ENCODE assay signal across 8 mouse cellular contexts in genomic region chr11:97188643-97188955, GRCm38 (mm10). TPM values are rescaled to one million over a fixed set of nuclear protein-coding genes. Genes with fewer than 3 reads are reported as not detected.
A peak's percentile ranks its signal among the peaks of the same experiment; 100 is the strongest.
DNase-seq lines count a peak whose midpoint lies in the region; ATAC-seq and TF ChIP-seq lines count a peak whose summit lies in the region.

No protein-coding gene starts in this region.

- TF ChIP-seq POLR2A in testis, adult 2 months (IDR thresholded peaks at IDR 0.05; ENCODE audit: control insufficient read depth, low read depth, low read length), result no peak

- H3K9me3 ChIP-seq in liver, embryonic 12.5 days (replicated peaks), result no peaks in the 10 kb centered on the region

- no peak for DNase-seq in gastrocnemius, adult 2 months
- DNase-seq in gastrocnemius, postnatal 25 days, result no peak
- no peak for DNase-seq in testis, postnatal 14 days (ENCODE audit: low spot score)
- no peak for DNase-seq in adrenal gland, adult 8-10 months
- DNase-seq in adrenal gland, adult (ENCODE audit: inconsistent age in 2 of 2, low spot score in 1 of 2), result no peak
- DNase-seq in urinary bladder, postnatal 36 days (ENCODE audit: low spot score in 2 of 2), result no peak

- peak overlapping the region; percentile 98 for H3K4me2 ChIP-seq in liver, embryonic 12.5 days

- peak overlapping the region; percentile 90 for H3K9ac ChIP-seq in liver, embryonic 12.5 days

- WGBS in liver, embryonic 12.5 days (ENCODE audit: insufficient replicate concordance), result 1% methylated on average over 15 of the region's 15 CpGs

- TF ChIP-seq CTCF in gastrocnemius, adult 2 months (IDR thresholded peaks at IDR 0.05), result no peak
- no peak for TF ChIP-seq CTCF in testis, adult 2 months (IDR thresholded peaks at IDR 0.05; ENCODE audit: control insufficient read depth, insufficient read depth, insufficient replicate concordance, low read depth, low read length)

- H3K4me1 ChIP-seq in testis, adult 2 months (ENCODE audit: control insufficient read depth, insufficient read depth, low read length), result peaks cover 6% of the 10 kb centered on the region
- H3K4me1 ChIP-seq in liver, embryonic 12.5 days, result peaks cover 50% of the 10 kb centered on the region

- peaks cover 2% of the 10 kb centered on the region for H3K36me3 ChIP-seq in testis, adult 2 months (ENCODE audit: control insufficient read depth, insufficient read depth, low read length)
- peaks cover 35% of the 10 kb centered on the region for H3K36me3 ChIP-seq in liver, embryonic 12.5 days

- intact Hi-C loops in gastrocnemius, adult 2 months (cut with DNase I), result loop anchor here (5.0 kb wide), 1 partner anchor 124 kb away; no protein-coding TSS in a partner anchor

- peak overlapping the region; percentile 96 for H3K27ac ChIP-seq in gastrocnemius, adult 2 months
- H3K27ac ChIP-seq in testis, adult 2 months (ENCODE audit: control insufficient read depth, insufficient read depth, low read depth, low read length), result peak overlapping the region; percentile 86
- H3K27ac ChIP-seq in liver, embryonic 12.5 days, result peak overlapping the region; percentile 98

- ATAC-seq in liver, embryonic 12.5 days, result no peak

- no peaks in the 10 kb centered on the region for H3K27me3 ChIP-seq in testis, adult 2 months (ENCODE audit: control insufficient read depth, insufficient read depth, low read length)
- no peaks in the 10 kb centered on the region for H3K27me3 ChIP-seq in liver, embryonic 12.5 days (replicated peaks)

- H3K4me3 ChIP-seq in gastrocnemius, adult 2 months, result peak overlapping the region; percentile 97
- H3K4me3 ChIP-seq in testis, adult 2 months (ENCODE audit: control insufficient read depth, low read depth, low read length), result peak overlapping the region; percentile 90
- H3K4me3 ChIP-seq in liver, embryonic 12.5 days, result peak overlapping the region; percentile 98

RNA-seq across cellular contexts. Expression of gene Kpnb1, which starts 0.9 kb away (rescaled TPM):
- 10 to 100 TPM; 49.2 to 58.9 TPM for total RNA-seq in gastrocnemius, adult 2 months (2021)
- 10 to 100 TPM; 48.9 to 53.5 TPM for total RNA-seq in gastrocnemius, postnatal 25 days (2021)
- 37.5 and 40.3 TPM in 2 replicates for polyA plus RNA-seq in testis, adult 2 months (2012; rRNA removed)
- 38.5 and 39.3 TPM in 2 replicates for polyA plus RNA-seq in liver, embryonic 12.5 days (2016; fragmentation: Nextera tagmentation; extraction: Ambion mirVana)
- 100 to 1,000 TPM; 115 to 133 (median 124) TPM for total RNA-seq in adrenal gland, adult 8-10 months (2022)

RNA-seq across cellular contexts. Expression of gene Tbkbp1, which starts 37.3 kb away (rescaled TPM):
- total RNA-seq in gastrocnemius, adult 2 months (2021), result 1 to 10 TPM; 4.0 to 6.1 TPM
- total RNA-seq in gastrocnemius, postnatal 25 days (2021), result 1 to 10 TPM; 4.6 to 4.9 TPM
- 2.4 and 2.7 TPM in 2 replicates for polyA plus RNA-seq in testis, adult 2 months (2012; rRNA removed)
- polyA plus RNA-seq in liver, embryonic 12.5 days (2016; fragmentation: Nextera tagmentation; extraction: Ambion mirVana), result 3.6 and 4.0 TPM in 2 replicates
- total RNA-seq in adrenal gland, adult 8-10 months (2022), result 10 to 100 TPM in 3 of 4 experiments, 1 to 10 TPM in 1; 9.5 to 13.8 (median 11.6) TPM
